Mouse (Mus musculus): ENCODE results near the gene Cmtm1. TPM values are rescaled to one million over a fixed set of nuclear protein-coding genes. Genes with fewer than 3 reads are reported as not detected.
"Not testable (repeated sequence)": the region's sequence is repeated elsewhere in the genome, so short reads cannot be mapped to it uniquely, and the experiment has no call there.

The Cmtm1 gene
- total RNA-seq (2021) = not detected
- long read RNA-seq, experiment 1 = 0 reads
- long read RNA-seq, experiment 2 = 0 reads

DNA sequence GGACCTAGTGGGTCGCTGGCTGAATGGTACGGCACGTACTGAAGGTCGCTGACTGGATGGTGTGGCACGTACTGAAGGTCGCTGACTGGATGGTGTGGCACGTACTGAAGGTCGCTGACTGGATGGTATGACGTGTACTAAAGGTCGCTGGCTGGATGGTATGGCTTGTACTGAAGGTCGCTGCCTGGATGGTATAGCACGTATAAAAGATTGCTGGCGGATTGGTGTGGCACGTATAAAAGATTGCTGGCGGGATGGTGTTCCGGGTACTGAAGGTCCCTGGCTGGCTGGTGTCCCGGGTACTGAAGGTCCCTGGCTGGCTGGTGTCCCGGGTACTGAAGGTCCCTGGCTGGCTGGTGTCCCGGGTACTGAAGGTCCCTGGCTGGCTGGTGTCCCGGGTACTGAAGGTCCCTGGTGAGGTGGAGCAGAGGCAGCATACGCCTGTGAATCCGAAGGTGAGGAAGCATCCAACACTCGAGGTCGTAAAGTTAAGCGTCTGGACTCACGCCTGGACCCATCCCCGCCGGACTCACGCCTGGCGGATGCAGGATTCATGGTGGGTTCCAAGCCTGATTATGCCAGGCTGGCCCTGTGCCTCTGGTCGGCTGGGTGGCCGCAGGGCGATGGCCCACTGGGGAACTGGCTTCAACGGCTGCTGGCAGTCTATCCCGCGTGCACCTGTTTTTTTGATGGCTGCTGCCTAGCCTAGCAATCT is at the start of gene Cmtm1, which contains the start of gene Gm45711:
Gene Cmtm1, minus strand, starts transcription at position 705 of the 715 bp plus-strand sequence.
Gene Gm45711, minus strand, starts transcription at position 641 of the 715 bp plus-strand sequence.
- DNase-seq = peak; percentile 61 to 68
- intact Hi-C loops (cut with DNase I) = not testable (repeated sequence)

DNA sequence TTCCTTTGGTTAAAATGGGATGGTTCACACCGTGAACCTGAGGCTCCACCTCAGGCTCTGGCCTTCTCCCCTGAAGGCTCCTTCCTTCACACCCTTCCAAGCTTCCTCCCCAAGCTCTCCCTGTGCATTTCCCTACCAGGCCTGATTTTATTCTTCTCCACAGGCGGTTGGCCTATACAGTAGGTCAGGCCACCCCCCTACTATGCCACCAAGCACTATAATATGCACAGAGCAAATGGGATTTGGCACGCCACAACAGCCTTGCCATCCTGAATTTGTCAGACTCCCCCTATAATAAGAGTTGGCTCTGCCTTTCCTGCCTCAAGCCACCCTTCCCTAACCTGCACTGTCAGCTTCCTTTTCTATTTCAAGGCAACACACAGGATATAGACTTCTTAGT is 48.7 kb upstream of the Cmtm1 start:
- intact Hi-C loops (cut with DNase I) = no loop called here
- DNase-seq = no peak

DNA sequence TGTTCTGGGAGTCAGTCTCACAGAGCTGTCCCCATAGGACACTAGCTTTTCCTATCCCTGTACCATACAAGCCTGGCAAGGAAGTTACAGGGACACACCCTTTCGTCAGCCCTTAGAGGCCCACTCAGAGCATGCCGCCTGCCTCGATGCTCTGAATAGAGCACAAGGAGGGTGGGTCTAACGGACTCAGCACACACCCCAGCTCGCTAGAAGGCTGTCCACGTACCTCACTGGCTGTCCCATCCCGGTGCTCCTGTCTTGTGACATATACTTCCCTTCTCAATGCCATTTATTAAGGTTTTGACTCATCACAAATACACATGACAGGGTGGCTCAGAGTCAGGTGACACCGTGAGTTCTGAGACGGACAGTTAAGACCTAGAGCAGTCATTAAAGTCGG is 44.6 kb upstream of the Cmtm1 start:
- no peak for DNase-seq
- intact Hi-C loops (cut with DNase I) = no loop called here

DNA sequence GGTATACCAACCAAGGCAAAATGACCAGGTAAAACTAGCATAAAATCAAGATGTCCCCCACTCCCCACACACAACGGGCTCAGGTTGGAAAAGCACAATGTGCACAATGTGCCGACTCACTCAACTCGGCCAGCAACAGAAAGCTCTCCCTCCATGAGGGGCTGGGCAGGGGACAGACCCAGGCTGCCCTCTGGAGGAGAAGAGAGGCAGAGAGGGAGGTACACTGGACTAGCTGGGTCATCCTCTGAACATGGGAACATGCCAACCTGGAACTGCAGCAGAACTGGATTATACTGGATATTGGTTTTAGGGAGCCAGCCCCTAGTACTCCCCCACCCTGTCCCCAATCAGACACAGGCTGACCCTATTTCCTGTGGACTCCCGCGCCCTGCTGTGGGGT is 43.2 kb upstream of the Cmtm1 start:
- intact Hi-C loops (cut with DNase I) = no loop called here

DNA sequence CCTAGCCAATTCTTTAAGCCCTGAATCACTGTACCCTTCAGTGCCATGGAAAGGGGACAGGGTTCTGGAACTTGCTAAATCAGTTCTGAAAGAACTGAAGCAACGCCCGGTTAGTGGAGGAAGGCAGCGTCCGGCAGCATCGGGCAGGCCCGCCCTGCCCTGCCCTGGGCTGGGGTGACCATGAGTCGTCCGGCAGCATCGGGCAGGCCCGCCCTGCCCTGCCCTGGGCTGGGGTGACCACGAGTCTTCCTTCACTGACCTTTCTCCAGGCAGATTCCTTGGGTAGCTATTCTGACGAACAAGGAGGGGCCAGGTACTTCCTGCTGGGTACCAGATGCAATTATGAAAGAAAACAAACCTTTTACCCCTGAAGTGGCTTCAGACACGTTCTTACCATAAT is 40.1 kb upstream of the Cmtm1 start:
- intact Hi-C loops (cut with DNase I) = no loop called here

More for the DNA sequence above, 43.2 kb upstream of the Cmtm1 start:
- no peak for DNase-seq

DNA sequence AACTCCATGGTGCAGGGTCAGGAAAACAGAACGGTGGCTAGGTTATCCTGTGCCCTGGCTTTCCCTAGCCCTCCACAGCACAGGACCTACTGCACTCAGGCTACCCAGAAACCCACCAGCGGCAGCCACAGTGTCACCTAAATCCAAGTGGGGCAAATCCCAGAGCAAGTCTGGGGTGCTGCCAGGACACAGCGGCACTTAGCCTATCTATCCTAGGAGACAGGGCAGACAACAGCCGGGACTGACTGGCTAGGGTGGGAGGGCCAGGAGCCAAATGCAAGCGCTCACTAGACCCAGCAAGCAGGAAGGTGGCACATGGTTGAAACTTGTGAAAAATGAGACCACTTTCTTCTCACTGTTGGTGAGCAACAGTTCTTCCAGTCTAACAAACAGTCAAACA is 39.0 kb upstream of the Cmtm1 start:
- intact Hi-C loops (cut with DNase I) = no loop called here
- DNase-seq = no peak

More for the DNA sequence above, 40.1 kb upstream of the Cmtm1 start:
- no peak for DNase-seq

DNA sequence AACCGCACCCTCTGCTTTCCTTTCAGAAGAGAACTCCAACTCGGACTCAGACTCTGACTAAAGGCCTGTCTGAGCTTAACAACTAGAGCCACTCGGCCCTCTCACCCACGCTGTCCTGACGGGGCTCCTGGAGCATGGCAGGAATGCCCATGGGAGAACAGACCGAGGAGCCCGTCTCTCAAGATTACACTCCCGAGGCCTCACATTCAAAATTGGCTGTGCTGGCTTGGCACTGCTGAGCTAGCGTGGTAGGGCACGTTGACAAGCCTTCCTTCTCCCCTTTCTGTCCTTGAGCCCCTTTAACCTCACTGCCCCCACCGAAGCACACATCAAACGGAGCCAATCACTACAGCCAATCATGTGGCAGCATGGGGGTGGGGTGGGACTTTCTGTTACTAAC is 36.8 kb upstream of the Cmtm1 start:
- intact Hi-C loops (cut with DNase I) = no loop called here
- no peak for DNase-seq

DNA sequence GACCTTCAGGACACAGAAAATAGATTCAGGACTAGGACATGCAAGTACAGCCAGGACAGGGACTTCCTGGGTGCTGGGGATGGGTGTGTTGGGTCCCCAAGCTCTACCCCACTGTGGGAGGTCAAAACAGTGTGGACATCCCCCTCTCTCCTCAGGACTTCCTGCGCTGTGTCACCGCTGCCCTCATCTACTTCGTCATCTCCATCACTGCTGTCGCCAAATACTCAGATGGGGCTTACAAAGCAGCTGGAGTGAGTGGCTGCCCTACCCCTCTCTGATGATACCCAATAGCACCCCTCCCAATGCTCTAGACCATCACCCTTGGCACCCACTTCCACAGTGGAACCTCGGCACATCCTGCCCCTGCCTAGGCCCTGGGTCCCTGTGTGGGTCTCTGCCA is 34.7 kb upstream of the Cmtm1 start:
- no peak for DNase-seq
- intact Hi-C loops (cut with DNase I) = loop anchor here (2.0 to 5.0 kb wide), 3 partner anchors 58 to 226 kb away; partner anchors contain the start of gene Dync1li2

DNA sequence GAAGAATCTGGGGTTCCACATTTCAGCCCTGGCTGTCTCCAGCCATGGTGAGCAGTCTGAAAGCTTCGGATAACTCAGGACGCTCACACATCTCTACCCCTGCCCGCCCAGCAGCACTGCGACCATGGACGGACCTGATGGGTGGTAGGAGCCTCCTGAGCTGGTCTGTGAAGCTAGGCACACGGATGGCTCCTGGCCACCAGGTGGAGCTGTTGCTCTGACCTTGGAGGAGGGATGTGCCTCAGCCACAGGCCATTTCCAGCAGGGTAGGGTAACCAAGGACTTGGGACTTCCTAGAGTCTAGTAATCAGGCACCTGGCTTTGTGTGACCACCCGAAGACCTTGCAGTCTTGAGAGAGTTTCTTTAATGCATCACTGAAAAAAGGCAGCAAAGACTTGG is 34.0 kb upstream of the Cmtm1 start:
- intact Hi-C loops (cut with DNase I) = loop anchor here (2.0 to 5.0 kb wide), 3 partner anchors 58 to 227 kb away; partner anchors contain the start of gene Dync1li2
- peak; percentile 81 to 83 for DNase-seq

DNA sequence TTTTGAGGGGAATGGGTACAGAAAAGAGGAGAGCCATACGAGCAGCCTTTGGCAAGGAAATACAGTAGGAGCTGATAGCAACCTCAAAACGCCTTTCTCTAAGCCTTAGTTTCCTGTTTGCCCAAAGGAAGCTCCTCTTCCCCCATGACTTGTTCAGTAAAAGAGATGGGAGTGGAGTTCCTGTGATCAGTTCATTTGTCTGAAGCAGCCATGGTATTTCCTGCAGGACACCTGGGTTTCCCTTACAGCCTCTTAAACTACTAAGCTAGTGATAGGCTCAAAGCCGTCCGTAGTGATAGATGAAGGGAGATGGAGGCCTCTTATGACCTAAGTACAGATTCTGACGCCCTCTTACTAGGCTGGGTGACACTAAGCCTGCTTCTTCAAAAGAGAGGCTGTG is 32.5 kb upstream of the Cmtm1 start:
- intact Hi-C loops (cut with DNase I) = loop anchor here (5.0 kb wide), 1 partner anchor 60 kb away; no protein-coding TSS in a partner anchor
- no peak for DNase-seq

DNA sequence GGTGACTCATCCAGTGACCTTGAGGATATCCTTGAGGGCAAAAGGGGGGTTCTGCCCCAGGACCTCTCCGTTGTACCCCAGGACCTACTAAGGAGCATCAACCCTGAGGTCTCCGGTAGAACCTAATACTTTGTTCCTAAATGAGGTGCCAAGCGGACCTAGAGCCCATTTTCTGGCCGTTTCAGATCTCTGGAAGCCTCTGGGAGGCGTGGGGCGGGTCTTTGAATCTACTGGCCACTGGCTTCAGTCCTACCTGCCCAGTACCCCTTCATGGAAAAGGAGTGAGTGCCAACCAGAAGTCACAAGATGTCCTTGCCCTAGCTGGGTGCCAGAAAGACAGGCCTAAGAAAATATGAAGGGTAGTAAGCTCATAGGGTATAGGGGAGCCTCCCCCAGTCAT is 31.7 kb upstream of the Cmtm1 start:
- DNase-seq = no peak
- intact Hi-C loops (cut with DNase I) = loop anchor here (5.0 kb wide), 1 partner anchor 61 kb away; no protein-coding TSS in a partner anchor

DNA sequence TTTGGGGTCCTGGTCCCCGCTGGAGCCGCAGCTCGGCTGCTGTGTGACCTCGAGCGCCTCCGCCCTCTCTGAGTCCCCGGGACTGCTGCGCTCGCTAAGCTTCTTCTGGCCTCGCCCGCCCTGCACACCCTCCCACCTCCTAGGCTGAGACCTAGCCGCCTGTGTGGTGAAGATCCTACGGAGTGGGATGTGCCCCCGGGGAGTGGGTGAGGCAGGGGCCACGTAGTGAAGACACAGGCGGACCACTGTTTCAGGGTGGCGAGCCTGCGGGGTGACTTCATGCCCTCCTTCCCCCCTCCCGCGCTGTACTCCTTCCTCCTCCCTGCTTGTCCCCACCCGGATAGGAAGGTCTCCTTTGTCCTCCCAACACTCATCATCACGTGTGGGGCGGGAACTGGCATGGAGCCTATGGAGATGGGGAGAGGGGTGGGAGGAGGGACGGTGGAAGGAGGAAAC is 31.2 kb upstream of the Cmtm1 start:
- intact Hi-C loops (cut with DNase I) = loop anchor here (5.0 kb wide), 1 partner anchor 61 kb away; no protein-coding TSS in a partner anchor
- DNase-seq = peak; percentile 66 to 78

DNA sequence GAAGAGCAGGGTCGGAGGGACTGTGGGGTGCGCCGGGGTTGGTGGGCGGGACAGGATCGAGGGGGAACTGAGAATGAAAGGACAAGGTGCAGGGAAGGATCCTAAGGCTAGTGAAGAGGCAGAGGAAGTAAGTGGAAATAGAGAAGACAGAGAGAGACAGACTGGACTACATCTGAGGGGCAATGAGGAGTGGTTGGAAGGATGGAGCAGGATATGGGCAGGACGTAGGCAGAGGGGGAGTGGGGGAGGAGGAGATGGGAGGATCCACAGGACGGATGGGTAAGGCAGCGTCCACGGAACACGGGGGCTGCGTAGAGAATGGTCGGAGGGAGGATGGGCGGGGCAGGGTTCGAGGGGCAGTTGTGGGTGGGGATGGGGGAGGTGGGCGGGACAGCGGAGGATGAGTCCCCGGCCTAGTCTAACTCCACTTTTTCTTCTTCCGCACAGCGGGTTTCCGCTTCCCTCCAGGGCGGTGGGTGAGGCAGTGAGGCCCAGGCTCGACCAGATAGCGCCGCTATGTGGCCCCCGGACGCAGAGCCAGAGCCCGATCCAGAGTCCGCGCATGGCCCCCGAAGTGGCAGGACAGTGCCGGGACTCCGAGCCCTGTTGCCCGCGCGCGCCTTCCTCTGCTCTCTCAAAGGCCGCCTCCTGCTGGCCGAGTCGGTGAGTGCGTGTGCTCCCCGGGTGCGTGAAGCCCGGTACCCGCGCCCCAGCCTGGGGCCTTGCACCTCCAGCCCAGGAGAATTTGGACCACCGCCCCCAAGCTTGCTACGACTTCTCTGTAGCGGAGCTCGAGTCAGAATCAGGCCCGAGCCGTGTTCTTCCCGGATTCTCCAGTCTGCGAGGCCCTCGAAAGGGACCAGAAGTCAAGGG is 30.5 kb upstream of the Cmtm1 start:
- intact Hi-C loops (cut with DNase I) = loop anchor here (1.0 to 5.0 kb wide), 2 partner anchors 62 to 90 kb away; partner anchors contain the start of gene Cklf
- peak; percentile 72 to 75 for DNase-seq

DNA sequence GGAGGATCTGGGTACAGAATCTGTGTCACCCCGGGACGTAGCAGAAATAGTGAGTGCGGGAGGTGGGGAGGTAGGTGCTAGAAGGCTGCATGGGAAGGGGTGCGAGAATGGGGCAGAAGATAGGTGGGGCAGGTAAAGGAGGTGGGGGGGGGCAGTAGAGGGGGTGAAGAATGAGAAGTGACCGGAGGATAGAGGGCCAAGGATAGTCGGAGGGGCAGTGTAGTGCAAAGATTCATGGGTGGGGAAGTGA is 30.0 kb upstream of the Cmtm1 start:
- intact Hi-C loops (cut with DNase I) = loop anchor here (1.0 to 5.0 kb wide), 2 partner anchors 62 to 90 kb away; partner anchors contain the start of gene Cklf
- DNase-seq = no peak

DNA sequence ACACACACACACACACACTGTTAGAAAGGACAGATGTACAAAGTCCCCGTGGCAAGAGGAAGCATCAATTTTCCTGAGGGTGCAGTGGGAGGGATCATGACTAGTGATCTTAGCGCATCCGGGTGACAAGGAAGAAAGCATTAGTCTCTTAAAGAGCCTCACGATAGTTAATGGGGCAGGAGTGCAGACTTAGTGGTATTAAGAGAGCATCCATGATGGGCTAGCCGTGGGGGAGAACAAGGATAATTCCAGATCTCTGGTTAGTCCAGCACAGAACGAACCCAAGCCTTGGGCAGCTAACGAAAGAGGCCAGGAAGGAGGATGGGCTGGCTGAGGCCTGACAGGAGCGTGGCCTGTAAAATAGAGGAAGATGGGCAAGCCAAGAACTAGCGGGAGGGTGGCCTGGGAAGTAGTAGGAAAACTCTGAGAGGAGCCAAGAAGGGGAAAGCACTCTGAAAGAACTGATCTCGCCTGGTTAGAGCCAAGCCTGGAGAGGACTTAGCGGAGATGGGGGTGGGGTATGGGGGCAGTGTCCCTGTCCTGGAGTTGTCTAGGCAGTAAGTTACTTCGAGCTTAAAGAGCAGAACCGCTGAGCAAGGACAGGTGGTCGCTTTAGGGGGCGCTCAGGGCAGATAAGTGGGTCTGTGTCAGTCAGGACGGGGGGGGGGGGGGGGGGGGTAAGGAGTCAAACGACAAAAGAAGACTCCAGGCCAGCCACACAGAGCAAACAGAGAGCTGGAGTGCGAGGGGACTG is 29.5 kb upstream of the Cmtm1 start, which contains the start of gene Cmtm3:
Gene Cmtm3, plus strand, starts transcription at position 182 of the 754 bp plus-strand sequence.
- intact Hi-C loops (cut with DNase I) = no loop called here
- DNase-seq = peak in 1 of 2 experiments; percentile 45

DNA sequence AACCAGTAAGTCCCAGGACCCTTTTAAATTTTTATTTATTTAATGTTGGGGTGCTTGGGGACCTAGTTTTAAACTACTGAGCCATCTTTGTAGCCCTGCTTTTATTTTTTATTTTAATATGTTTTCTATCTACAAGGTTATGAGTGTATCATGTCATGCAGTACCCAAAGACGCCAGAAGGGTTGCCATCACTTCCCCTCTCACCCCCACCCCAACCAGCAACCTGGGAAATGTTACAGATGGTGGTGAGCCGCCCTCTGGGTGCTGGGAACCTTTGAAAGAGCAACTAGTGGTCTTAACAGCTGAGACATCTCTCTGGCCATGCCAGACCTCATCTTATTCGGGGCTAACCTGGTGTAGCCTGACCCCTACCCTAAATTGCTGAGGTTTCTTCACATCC is 27.9 kb upstream of the Cmtm1 start:
- intact Hi-C loops (cut with DNase I) = no loop called here

DNA sequence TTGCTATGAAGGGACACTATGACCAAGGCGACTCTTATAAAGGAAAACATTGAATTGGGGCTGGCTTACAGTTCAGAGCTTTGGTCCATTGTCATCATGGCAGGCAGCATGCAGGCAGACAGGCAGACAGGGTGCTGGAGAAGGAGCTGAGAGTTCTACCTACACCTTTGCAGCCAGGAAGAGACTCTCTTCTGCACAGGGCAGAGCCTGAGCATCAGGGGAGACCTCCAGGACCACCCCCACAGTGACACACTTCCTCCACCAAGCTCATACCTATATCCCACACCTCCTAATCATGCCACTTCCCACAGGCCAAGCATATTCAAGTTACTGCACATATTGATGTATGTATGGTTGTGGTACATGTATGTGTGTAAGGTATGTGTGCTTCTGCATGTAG is 26.9 kb upstream of the Cmtm1 start:
- intact Hi-C loops (cut with DNase I) = no loop called here
- DNase-seq = no peak

More for the DNA sequence above, 27.9 kb upstream of the Cmtm1 start:
- no peak for DNase-seq

DNA sequence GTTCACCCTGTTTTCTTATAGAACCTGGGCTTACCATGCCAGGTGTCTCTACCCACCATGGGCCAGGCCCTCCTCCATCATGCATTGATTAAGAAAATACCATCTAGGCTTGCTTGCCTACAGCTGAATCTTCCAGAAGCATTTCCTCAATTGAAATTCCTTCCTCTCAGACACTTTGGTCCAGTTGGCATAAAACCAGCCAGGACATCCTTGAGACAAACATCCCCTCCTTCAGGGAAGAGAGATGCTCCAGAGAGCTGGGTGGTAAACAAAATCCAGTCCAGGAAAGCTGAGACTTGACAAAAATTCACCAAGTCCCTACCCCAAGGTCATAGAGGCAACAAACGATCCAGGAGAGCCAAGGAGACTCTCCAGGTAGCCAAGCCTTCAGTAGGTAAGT is 24.3 kb upstream of the Cmtm1 start:
- DNase-seq = no peak
- intact Hi-C loops (cut with DNase I) = no loop called here

DNA sequence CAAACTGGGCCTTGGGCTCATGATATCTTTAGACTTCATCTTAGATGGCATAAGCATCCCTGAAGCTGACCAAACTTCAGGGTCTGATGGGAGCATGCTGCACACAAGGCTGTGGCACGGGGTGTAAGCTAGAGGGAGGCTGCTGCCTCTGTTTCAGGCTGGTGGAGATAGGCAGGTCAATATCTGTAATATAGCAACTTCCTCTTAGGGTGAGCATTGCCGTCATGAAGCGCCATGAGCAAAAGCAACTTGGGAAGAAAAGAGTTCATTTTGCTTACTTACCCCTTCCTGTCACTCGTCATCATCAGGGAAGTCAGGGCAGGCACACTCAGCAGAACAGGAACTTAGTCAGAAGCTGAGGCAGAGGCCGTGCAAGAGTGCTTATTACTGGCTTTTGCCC is 23.8 kb upstream of the Cmtm1 start:
- DNase-seq = no peak
- intact Hi-C loops (cut with DNase I) = no loop called here
